Mouse (Mus musculus): ENCODE measurements around the gene Ppm1k.
"Not testable (repeated sequence)": the region's sequence is repeated elsewhere in the genome, so short reads cannot be mapped to it uniquely, and the experiment has no call there.

Ppm1k gene

DNA sequence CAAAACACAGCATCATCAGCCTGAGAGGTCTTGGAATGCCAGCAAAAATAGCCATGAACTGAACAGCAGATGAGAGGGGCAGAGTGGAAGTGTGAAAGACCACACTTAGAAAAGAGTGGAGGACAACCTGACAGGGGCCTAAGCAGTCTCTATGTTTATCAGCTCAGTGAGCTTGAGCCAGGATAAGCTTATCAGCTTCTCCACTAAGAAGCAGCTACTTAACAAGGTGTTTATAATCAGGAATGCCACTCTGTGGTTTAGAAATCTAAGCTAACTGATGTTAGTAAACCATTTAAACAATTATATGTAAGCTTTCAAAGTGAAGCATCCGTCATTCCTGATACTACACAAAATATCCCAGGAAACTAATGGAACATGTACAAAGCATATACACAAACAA lies 3.2 kb downstream of the Ppm1k start:
- DNase-seq (ENCODE audit: extremely low spot score): no peak

DNA sequence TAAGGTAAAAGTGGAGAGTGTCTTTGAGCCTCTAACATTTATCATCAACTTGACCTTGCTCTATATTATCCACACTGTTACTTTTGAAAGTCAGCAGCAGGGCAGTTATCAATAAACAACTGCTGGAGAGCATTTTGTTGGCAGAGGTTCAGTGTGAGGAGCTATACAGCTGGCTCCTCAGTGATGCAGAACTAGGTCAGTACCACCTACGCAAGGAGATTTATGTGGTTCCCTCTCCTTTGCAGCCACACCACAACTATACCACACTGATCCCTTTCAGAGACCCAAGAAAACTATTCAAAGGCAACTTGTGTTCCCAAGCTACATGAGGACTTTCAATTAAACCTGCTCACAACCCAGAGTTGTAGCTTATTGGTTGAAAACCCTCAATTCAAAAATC lies 3.8 kb downstream of the Ppm1k start:
- no peak for DNase-seq (ENCODE audit: extremely low spot score)

DNA sequence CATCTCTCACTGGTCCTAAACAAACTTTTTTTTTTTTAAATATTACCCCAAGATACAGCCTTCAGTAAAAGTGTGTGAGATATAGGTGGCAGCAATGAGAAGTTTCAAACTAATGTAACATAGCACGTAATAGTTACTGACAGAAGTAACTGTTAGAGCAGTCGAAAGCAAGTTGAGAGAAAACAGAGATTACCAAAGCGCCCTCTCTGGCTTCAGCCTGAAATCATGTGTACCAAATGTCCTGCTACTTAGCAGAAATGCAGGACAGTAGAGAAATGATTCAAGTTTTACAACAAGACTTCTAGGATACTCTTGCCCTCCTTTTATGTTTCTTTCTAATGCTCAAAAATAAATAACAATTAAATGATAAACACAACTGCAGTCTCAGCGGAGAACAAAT lies 4.3 kb downstream of the Ppm1k start:
- DNase-seq (ENCODE audit: extremely low spot score): no peak

DNA sequence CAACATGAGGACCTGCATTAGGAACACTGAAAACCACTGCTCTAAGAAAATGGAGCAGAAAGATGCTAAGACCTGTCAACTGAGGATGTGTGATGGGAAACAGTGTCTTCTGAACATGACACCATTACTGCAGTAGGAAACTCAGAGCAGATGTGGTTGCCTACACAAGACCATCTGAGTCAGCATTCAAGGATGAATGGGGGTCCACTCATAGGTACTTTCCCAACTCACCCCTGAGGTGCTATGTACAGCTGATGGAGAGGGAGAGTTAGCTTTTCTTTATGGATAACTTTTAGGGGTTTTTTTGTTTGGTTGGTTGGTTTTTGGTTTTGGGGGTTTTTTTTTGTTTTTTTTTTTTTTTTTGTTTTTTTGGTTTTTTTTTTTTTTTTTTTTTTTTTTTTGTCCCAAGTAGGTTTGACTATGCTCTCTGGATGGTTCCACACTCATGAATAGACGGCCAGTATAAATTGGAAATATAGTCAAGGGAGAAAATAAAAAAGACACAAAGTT lies 5.9 kb downstream of the Ppm1k start:
- DNase-seq (ENCODE audit: extremely low spot score): no peak

DNA sequence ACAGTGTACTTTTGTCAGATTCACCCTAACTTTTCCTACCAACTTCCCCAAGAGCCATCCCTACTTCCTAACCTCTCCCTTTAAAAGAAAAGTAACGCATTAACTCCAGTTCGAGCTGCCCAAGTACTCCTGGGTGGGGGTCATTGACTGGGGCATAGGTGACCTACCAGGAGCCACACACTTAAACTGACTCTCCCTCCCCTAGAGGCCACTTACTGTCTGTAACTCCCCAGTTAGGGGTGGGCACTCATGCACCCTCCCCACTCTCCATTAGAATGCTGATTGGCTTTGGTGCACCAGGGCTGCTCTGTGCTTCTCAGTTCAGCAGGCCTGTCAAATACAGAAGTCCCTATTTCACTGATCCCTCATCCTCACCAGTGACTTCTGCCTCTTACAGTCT lies 8.3 kb downstream of the Ppm1k start:
- no peak for DNase-seq (ENCODE audit: extremely low spot score)

DNA sequence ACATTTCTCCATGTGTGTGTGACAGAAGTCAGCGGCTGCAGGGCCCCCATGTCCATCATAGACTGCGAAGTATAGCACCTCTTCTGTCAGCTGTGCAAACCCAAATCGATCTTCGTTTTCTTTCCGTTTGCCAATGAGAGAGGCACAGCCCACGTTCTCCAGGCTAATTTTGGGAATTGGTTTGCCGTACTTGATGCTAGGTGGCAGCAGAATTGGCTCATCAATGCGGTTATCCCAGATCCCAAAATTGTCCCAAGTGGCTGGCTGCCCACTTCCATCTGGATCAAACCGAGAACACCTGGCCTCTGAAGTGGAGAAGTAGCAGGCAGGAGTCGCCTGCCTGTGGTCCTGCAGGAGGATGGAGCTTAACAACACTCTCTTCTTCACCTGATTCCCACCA lies 10.5 kb downstream of the Ppm1k start:
- no peak for DNase-seq (ENCODE audit: extremely low spot score)

DNA sequence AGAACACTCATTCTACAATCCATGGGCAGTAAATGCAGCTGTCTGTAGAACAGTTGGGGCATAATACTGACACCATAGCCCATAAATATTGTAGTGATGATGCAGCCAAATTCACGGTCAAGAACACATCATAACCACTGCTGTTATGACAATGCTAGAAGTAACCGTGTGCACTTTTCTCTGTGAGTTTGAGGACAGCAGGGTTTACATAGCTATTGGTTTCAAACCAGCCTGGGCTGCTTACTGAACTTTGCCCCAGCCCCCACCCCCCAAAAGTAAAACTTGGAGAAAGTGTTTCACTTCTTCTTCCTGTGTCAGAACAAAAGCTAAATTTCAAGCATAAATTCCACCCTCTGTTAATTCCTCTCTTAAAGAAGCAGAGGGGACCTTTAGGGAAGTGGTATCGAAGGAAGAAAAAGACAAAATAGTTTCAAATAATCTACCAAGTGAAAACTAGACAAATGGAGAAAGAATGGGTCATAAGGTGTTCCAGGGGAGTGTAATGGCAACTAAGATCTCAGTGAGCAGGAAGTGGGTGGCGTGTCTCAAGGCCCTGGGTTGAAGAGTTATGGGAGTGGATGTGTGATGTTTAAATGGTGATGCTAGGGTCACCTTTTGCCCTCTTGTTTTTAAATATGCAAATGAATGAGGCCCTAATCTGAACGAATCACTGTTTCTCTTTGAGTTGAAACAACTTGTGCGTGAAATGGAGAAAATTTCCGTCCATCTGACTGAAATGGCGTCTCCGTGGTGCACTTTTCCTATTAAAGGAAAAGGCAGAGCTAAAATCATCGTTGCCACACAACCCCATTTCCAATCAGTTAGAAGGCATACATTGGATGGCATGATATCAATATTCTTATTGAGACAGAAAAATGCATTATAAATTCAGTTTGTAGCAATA lies 14.3 kb downstream of the Ppm1k start:
- no peak for DNase-seq (ENCODE audit: extremely low spot score)

DNA sequence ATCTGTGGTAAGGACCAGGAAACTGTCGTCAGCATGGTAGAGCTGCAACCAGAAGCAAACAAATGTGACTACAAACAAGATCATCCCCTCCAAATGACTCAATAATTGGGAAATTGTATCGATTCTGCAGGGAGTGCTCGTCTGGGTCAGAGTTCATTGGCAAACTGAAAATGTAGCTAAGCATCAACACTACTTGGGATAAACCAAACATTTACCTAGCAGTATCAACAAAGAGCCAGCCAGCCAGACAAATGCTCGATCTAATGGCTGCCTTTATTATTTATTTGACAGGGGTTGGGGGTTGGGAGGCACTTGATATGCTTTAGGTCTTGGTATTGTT lies 21.3 kb downstream of the Ppm1k start:
- DNase-seq (ENCODE audit: extremely low spot score): no peak

DNA sequence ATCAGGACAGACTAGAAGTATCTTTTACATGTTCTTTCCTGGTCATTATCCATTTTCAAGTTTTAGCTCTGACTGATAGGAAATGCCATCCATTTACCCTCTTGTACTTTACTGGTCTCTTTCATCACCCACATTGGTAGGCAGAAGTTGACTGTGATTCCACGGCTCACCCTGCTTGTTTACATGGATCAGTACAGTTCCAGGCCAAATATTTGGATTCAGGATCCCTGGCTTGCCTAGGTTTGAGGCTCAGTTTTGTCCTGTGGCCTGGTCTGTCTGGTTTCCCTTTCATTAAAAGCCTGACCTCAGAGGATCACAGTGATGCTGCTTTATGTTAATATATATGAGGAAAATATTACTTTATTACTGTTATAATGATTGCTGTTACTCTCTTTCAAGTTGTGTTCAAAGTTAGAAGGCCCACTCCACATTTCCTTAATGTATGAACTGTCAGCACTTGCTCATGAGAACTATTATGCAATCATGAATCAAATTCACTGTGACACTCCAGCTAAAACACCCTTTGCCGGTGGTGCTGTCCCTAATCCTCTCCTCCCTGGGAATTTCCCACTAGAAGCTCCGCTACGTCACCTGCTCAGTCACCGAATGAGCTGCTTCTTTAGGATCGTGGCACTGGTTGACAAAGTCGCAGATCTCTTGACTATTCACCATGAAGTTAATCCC lies 21.8 kb downstream of the Ppm1k start:
- no peak for DNase-seq (ENCODE audit: extremely low spot score)

DNA sequence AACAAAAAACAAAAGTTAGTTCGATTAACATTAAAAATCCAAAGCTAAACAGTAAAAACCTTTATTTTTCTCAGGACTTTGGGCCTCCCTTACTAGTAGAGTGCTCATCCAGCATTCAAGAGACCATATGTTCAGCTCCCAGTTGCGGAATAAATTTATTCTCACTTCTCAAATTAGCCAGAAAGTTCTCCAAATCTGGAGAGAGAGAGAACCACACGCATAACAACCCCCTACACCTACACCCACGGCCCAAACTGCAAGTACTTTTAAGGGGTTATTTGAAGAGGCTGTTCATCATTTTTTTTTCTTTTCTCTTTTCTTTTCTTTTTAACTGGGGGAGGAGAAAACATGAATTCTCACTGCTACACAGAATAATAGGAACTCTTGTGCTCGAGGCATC lies 23.4 kb downstream of the Ppm1k start:
- no peak for DNase-seq (ENCODE audit: extremely low spot score)

DNA sequence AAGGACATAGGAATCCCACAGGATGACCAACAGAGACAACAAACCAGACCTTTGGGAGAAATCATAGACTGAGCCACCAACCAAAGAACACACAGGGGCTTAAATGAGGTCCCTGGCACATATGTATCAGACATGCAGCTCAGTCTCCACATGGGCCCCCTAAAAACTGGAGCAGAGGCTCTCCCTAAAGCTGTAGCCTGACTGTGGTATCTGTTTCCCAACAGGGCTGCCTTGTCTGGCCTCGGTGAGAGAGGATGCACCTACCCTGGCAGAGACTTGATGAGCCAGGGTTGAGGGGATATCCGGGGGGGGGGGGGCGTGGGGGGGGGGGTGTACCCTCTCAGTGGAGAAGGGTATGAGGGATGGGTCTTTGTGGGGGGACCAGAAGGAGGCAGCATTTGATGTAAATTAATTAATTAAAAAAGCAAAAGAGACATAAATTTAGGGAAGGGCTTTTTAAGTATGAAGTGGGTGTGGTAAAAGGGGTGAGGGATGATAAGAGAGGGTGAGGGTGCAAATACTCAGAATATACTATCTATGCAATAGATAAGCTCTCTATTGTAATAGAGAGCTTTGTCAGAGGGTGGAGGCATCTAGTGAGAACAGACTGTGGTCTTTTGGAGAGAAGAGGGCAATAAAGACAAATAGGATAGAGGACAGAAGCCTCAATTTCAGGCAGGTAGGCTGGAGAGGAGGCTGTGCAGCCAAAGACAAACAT lies 31.4 kb downstream of the Ppm1k start:
- no peak for DNase-seq (ENCODE audit: extremely low spot score)

DNA sequence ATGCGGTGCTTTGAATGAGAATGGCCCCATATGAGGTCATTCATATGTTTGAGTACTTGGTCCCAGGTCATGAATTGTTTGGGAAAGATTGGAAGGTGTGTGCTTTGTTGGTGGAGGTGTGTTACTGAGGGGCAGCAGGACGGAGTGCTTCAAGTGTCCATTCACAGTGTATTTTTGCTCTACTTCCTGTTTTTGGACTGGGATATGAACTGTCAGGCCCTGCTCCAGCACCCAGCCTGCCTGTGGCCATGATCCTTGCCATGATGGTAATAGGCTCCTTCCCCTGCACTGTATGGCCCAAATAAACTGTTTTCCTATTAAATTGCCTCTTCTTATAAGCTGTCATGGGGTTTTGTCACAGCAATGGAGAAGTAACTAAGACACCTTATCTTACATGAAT lies 36.1 kb downstream of the Ppm1k start:
- no peak for DNase-seq (ENCODE audit: extremely low spot score)

DNA sequence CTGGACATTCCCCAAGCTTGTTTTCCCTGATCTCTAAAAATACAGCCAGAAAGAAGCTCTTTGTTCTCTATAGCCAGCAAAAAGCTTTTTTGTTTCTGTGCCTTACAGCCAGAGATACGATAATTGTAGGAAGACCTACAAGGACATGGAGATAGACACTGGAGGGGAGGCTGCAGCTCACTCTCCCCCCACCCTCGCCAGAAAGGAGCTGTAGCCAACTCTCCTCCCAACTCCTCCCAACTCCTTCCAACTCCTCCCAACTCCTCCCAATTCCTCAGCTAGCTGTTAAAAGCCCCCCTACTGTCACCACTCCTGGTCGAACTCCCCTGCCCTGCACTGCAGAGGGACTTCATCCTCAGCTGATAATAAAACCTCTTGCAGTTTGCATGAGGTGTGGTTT lies 67.1 kb downstream of the Ppm1k start:
- DNase-seq (ENCODE audit: extremely low spot score): not testable (repeated sequence)
